Mouse (Mus musculus) liver, postnatal 0 days (tissue): ENCODE results near the gene Rexo4. TPM values are rescaled to one million over a fixed set of nuclear protein-coding genes. Genes with fewer than 3 reads are reported as not detected.
A peak's percentile ranks its signal among the peaks of the same experiment; 100 is the strongest.

Experiments
- ATAC-seq: fragments of 200-750 bp; cut with Nextera tagmentation; 2 replicates; pipeline ENCODE4 v1.8.0; 2017; ENCODE audit warnings: mild to moderate bottlenecking, moderate library complexity
- DNase-seq: peaks from one replicate; pipeline ENCODE4 v3.0.0-alpha.2; 2016
- H3K27ac ChIP-seq: fragments of 300-500 bp; sonication (generic); 2 replicates; pipeline ENCODE4 v1.5.1; 2014; ENCODE audit warnings: antibody characterized with exemption, moderate library complexity, mild to moderate bottlenecking, low read depth
- H3K27me3 ChIP-seq: fragments of 300-500 bp; sonication (generic); 2 replicates; pipeline ENCODE4 v1.6.1; 2014; ENCODE audit warnings: low read length, control low read depth, mixed read lengths; ENCODE audit not compliant: insufficient read depth
- H3K36me3 ChIP-seq: fragments of 300-500 bp; sonication (generic); replicated peaks from 2 replicates; pipeline ENCODE4 v1.6.1; 2014; ENCODE audit warnings: mild to moderate bottlenecking, control low read depth, low read length, moderate library complexity, mixed read lengths; ENCODE audit not compliant: insufficient read depth
- H3K4me1 ChIP-seq: fragments of 300-500 bp; sonication (generic); 2 replicates; pipeline ENCODE4 v1.6.1; 2014; ENCODE audit warnings: antibody characterized with exemption, mild to moderate bottlenecking, control low read depth; ENCODE audit not compliant: insufficient read depth
- H3K4me2 ChIP-seq: fragments of 300-500 bp; sonication (generic); 2 replicates; pipeline ENCODE4 v1.6.1; 2014; ENCODE audit warnings: low read depth, mild to moderate bottlenecking, low read length, moderate library complexity, mixed read lengths
- H3K4me3 ChIP-seq: fragments of 300-500 bp; sonication (generic); 2 replicates; pipeline ENCODE4 v1.5.1; 2014; ENCODE audit warnings: low read depth, low read length
- H3K9ac ChIP-seq: fragments of 300-500 bp; sonication (generic); replicated peaks from 2 replicates; pipeline ENCODE4 v1.6.1; 2014; ENCODE audit warnings: mild to moderate bottlenecking, moderate library complexity
- H3K9me3 ChIP-seq: fragments of 300-500 bp; sonication (generic); 2 replicates; pipeline ENCODE4 v1.6.1; 2016; ENCODE audit warnings: mild to moderate bottlenecking, control low read depth, low read length, mixed read lengths
- CTCF ChIP-seq: sonication (generic); IDR thresholded peaks from 2 replicates; pipeline ENCODE4 v1.5.1; 2016; ENCODE audit warnings: antibody characterized with exemption, low read depth
- EP300 ChIP-seq: IDR thresholded peaks from 2 replicates; pipeline ENCODE4 v1.6.1; 2016; ENCODE audit warnings: antibody characterized with exemption, low read depth, mild to moderate bottlenecking
- WGBS: fragments of 180-500 bp; shearing (Covaris S2); extraction: QIAGEN DNeasy Blood & Tissue Kit; methylation state at CpG from one replicate; pipeline ENCODE4 v1.1.7; 2014; ENCODE audit not compliant: insufficient replicate concordance; 5-methylcytosine and 5-hydroxymethylcytosine counted together
- polyA plus RNA-seq: library from polyadenylated mRNA; unstranded; fragments of >200 nt; fragmentation: Nextera tagmentation; extraction: Ambion mirVana; gene quantifications from 2 replicates; pipeline ENCODE4 v1.2.1, GENCODE M21; 2015

The Rexo4 gene
- polyA plus RNA-seq, 1 experiment from 2014 or later = 14.2 TPM

DNA sequence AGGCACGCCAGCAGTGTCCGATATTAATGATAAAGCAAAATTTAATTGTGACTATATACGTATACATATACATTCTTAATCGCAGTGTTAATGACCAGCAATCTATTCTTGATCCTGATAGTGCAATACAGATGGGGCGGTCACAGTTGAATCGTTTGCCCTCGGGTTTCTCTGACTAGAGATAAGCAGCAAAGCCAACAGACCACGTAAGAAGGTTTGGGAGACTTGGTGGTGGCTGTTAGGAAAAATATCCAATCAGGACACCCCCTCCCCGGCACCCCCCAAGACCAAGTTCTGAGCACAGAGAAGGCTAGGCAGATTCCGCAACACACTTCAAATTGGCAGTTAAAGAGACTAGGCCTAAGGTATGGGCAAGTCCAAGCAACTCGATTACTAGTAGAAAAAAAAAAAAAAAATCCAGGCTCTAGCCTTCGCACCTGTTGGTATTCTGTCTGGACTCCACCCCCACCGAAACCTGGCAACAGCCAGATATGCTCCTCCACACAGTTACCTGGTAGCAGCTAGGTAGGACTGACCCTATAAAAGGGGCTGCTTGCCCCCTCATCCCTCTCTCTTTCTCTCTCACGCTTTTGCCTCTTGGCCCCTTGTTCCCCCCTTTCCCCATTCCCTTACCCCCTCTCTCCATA lies 661 bp upstream of the Rexo4 start:
- ATAC-seq = peak; percentile 18
- Histone ChIP-seq H3K9me3 (peaks cover 4% of the 10 kb centered on the region), H3K27me3 (no peaks in the 10 kb centered on the region), H3K4me3 (peak overlapping the region; percentile 86), H3K4me1 (peaks cover 24% of the 10 kb centered on the region), H3K4me2 (peak overlapping the region; percentile 82), H3K36me3 (peaks cover 18% of the 10 kb centered on the region), H3K9ac (peak overlapping the region; percentile 90), H3K27ac (peak overlapping the region; percentile 100)
- DNase-seq = no peak
- WGBS = 18% methylated on average over 14 of the region's 14 CpGs
- peak; percentile 54 for TF ChIP-seq EP300
- no peak for TF ChIP-seq CTCF

GRCm38 (mm10) chr2:26960756-26961155 lies 3.4 kb downstream of the Rexo4 start:
- TF ChIP-seq EP300 (no peak), CTCF (peak; percentile 50)
- no peaks in the 10 kb centered on the region for H3K27me3 ChIP-seq
- no peak overlapping the region for H3K4me2 ChIP-seq
- ATAC-seq (no peak), DNase-seq (no peak)
- H3K27ac ChIP-seq = no peak overlapping the region
- no peak overlapping the region for H3K9ac ChIP-seq
- no peak overlapping the region for H3K4me3 ChIP-seq
- H3K4me1 ChIP-seq = peaks cover 24% of the 10 kb centered on the region
- H3K9me3 ChIP-seq = no peaks in the 10 kb centered on the region
- peaks cover 40% of the 10 kb centered on the region for H3K36me3 ChIP-seq
- WGBS = 77% methylated on average over 4 of the region's 4 CpGs

- TF ChIP-seq EP300 (no peak), CTCF (no peak)
- Histone ChIP-seq H3K36me3 (peaks cover 70% of the 10 kb centered on the region), H3K27me3 (no peaks in the 10 kb centered on the region), H3K4me2 (no peak overlapping the region), H3K4me3 (no peak overlapping the region), H3K27ac (peak overlapping the region; percentile 66), H3K9ac (no peak overlapping the region), H3K9me3 (no peaks in the 10 kb centered on the region), H3K4me1 (peaks cover 13% of the 10 kb centered on the region)
- DNase-seq = no peak
- ATAC-seq = peak; percentile 67
- WGBS = 61% methylated on average over 2 of the region's 2 CpGs
Measured at GRCm38 (mm10) chr2:26957488-26957859, 6.7 kb downstream of the Rexo4 start.

- no peaks in the 10 kb centered on the region for H3K9me3 ChIP-seq
- no peak overlapping the region for H3K4me2 ChIP-seq
- peak; percentile 46 for DNase-seq
- whole genome bisulfite sequencing = 67% methylated on average over 12 of the region's 12 CpGs
- peaks cover 73% of the 10 kb centered on the region for H3K36me3 ChIP-seq
- ATAC-seq = peak; percentile 97
- H3K27me3 ChIP-seq = no peaks in the 10 kb centered on the region
- H3K9ac ChIP-seq = no peak overlapping the region
- peak overlapping the region; percentile 69 for H3K27ac ChIP-seq
- H3K4me3 ChIP-seq = no peak overlapping the region
- H3K4me1 ChIP-seq = peaks cover 9% of the 10 kb centered on the region
- TF ChIP-seq EP300 (0 out of 2 replicates have a peak, but pooled peaks have one; percentile 13), CTCF (no peak)
Measured at GRCm38 (mm10) chr2:26956811-26957487, 7.2 kb downstream of the Rexo4 start.

- ATAC-seq = no peak
- no peak overlapping the region for H3K4me3 ChIP-seq
- peaks cover 4% of the 10 kb centered on the region; the same call in 1 of the 2 replicates for H3K4me1 ChIP-seq
- H3K27me3 ChIP-seq = no peaks in the 10 kb centered on the region
- H3K9ac ChIP-seq = no peak overlapping the region
- H3K27ac ChIP-seq = 0 out of 2 replicates have a peak overlapping the region, but pooled peaks have one; percentile 29
- TF ChIP-seq EP300 (no peak), CTCF (no peak)
- WGBS = 76% methylated on average over 2 of the region's 2 CpGs
- H3K9me3 ChIP-seq = no peaks in the 10 kb centered on the region
- DNase-seq = no peak
- no peak overlapping the region for H3K4me2 ChIP-seq
- peaks cover 63% of the 10 kb centered on the region for H3K36me3 ChIP-seq
Measured at GRCm38 (mm10) chr2:26954735-26955395, 9.3 kb downstream of the Rexo4 start.

GRCm38 (mm10) chr2:26952866-26953265 lies 11.3 kb downstream of the Rexo4 start:
- Histone ChIP-seq H3K4me2 (no peak overlapping the region), H3K9ac (no peak overlapping the region), H3K4me1 (peaks cover 4% of the 10 kb centered on the region; the same call in 1 of the 2 replicates), H3K9me3 (no peaks in the 10 kb centered on the region), H3K36me3 (peaks cover 51% of the 10 kb centered on the region), H3K4me3 (no peak overlapping the region), H3K27ac (no peak overlapping the region), H3K27me3 (no peaks in the 10 kb centered on the region)
- DNase-seq (no peak), ATAC-seq (no peak)
- no peak for TF ChIP-seq CTCF
- WGBS = 89% methylated on average over 8 of the region's 8 CpGs
